Mouse (Mus musculus) embryonic fibroblast, embryonic 13.5 days (primary cell): ENCODE measurements around the gene Hist1h4n.
"Not testable (repeated sequence)": the region's sequence is repeated elsewhere in the genome, so short reads cannot be mapped to it uniquely, and the experiment has no call there.

Source experiments
- CTCF ChIP-seq: IDR thresholded peaks from 2 replicates; pipeline ENCODE4 v1.5.1; 2011; ENCODE audit warnings: mild to moderate bottlenecking, control low read depth, low read length, moderate library complexity, borderline replicate concordance; ENCODE audit not compliant: insufficient read depth
- POLR2A ChIP-seq: IDR thresholded peaks from 2 replicates; pipeline ENCODE4 v1.6.1; 2011; ENCODE audit warnings: low read depth, mild to moderate bottlenecking, control low read depth, low read length, moderate library complexity

- not testable (repeated sequence) for TF ChIP-seq POLR2A, CTCF
Measured at GRCm38 (mm10) chr13:21803058-21803457, 28.9 kb downstream of the Hist1h4n start.
